Mouse (Mus musculus) myocyte (in vitro differentiated cells): ENCODE data around the gene Rsad2.

Source experiments
- CEBPB ChIP-seq: IDR thresholded peaks from 2 replicates; pipeline ENCODE4 v1.6.1; 2011; ENCODE audit warnings: mild to moderate bottlenecking, moderate library complexity; ENCODE audit not compliant: poor library complexity, insufficient read depth, severe bottlenecking
- E2F4 ChIP-seq: IDR thresholded peaks from one replicate; pipeline ENCODE4 v1.6.1; 2011; ENCODE audit warnings: mild to moderate bottlenecking, control low read depth, moderate library complexity; ENCODE audit not compliant: insufficient read depth
- MAX ChIP-seq: IDR thresholded peaks from one replicate; pipeline ENCODE4 v1.6.1; 2011; ENCODE audit warnings: low read depth, mild to moderate bottlenecking, control low read depth
- MYOD1 ChIP-seq, 3 experiments: IDR thresholded peaks; one replicate each; pipeline ENCODE4 v1.6.1; 2011; ENCODE audit warnings: control low read depth in 2 of 3, low read depth in 2 of 3, mild to moderate bottlenecking in 2 of 3, moderate library complexity in 1 of 3; ENCODE audit not compliant: insufficient read length in 2 of 3, control insufficient read depth in 1 of 3
- MYOG ChIP-seq, 3 experiments: IDR thresholded peaks; one replicate each; pipeline ENCODE4 v1.6.1; 2011; ENCODE audit warnings: control low read depth in 2 of 3, low read depth in 2 of 3, mild to moderate bottlenecking in 2 of 3; ENCODE audit not compliant: insufficient read length in 2 of 3, control insufficient read depth in 1 of 3, insufficient read depth in 1 of 3
- POLR2A ChIP-seq: IDR thresholded peaks from one replicate; pipeline ENCODE4 v1.6.1; 2011; ENCODE audit warnings: low read depth, mild to moderate bottlenecking, control low read depth, moderate library complexity; ENCODE audit not compliant: insufficient read length
- POLR2AphosphoS2 ChIP-seq: IDR thresholded peaks from one replicate; pipeline ENCODE4 v1.6.1; 2011; ENCODE audit warnings: low read depth, control low read depth; ENCODE audit not compliant: insufficient read length
- REST ChIP-seq: IDR thresholded peaks from one replicate; pipeline ENCODE4 v1.6.1; 2011; ENCODE audit warnings: mild to moderate bottlenecking, control low read depth, moderate library complexity; ENCODE audit not compliant: insufficient read depth, insufficient read length
- USF1 ChIP-seq: IDR thresholded peaks from one replicate; pipeline ENCODE4 v1.6.1; 2011; ENCODE audit warnings: low read depth, mild to moderate bottlenecking, control low read depth, moderate library complexity

DNA sequence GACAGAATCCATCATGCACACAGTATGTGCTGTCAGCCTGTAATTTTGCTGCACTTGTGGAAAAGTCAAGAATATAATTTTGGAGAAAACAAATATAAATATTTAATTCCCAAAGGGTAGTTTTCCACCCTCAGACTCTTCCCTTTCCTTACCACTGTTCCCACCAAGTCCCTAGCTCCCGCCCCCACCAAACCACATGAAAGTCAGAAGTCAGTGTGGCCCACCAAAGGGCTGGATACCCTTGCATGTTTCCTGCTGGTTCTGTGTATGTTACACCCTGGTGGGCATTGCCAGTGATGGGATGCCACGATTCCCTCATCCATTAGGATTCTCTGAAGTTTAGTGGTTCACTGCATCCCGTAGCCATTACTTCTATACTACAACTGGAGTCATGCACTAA lies 44.8 kb upstream of the Rsad2 start:
- no peak for TF ChIP-seq POLR2A
- TF ChIP-seq REST, result no peak
- TF ChIP-seq CEBPB, result no peak
- TF ChIP-seq E2F4, result no peak
- TF ChIP-seq POLR2AphosphoS2, result no peak
- TF ChIP-seq MYOD1 (IDR thresholded peaks at IDR 0.05; ENCODE audit: control insufficient read depth in 1 of 3, insufficient read length in 2 of 3, low read depth in 2 of 3), result no peak
- no peak for TF ChIP-seq MAX
- no peak for TF ChIP-seq MYOG (IDR thresholded peaks at IDR 0.05; ENCODE audit: control insufficient read depth in 1 of 3, insufficient read depth in 1 of 3, insufficient read length in 2 of 3, low read depth in 2 of 3)
- no peak for TF ChIP-seq USF1
